Mouse (Mus musculus) embryonic facial prominence, embryonic 15.5 days (tissue): Measurements from ENCODE around the gene Dapk2. TPM values are rescaled to one million over a fixed set of nuclear protein-coding genes. Genes with fewer than 3 reads are reported as not detected.

Experiments
- polyA plus RNA-seq: library from polyadenylated mRNA; unstranded; fragments of >200 nt; fragmentation: Nextera tagmentation; extraction: Ambion mirVana; gene quantifications from 2 replicates; pipeline ENCODE4 v1.2.1, GENCODE M21; 2015

Gene Dapk2
- polyA plus RNA-seq, 1 experiment from 2014 or later = 18.0 TPM

Other genes starting within 250 kb of the Dapk2 start
- gene Trip4, start 249.4 kb upstream of the Dapk2 start, polyA plus RNA-seq = 31.8 and 38.1 TPM in 2 replicates
- 15.7 and 18.0 TPM in 2 replicates for gene Csnk1g1, start 249.3 kb upstream of the Dapk2 start, polyA plus RNA-seq
- 668 and 701 TPM in 2 replicates for gene Ppib, start 98.0 kb upstream of the Dapk2 start, polyA plus RNA-seq
- 5.3 and 6.0 TPM in 2 replicates for gene Snx22, start 88.5 kb upstream of the Dapk2 start, polyA plus RNA-seq
- gene Snx1, start 31.6 kb upstream of the Dapk2 start, polyA plus RNA-seq = 127 and 130 TPM in 2 replicates
- gene Ciao2a, start 31.6 kb upstream of the Dapk2 start, polyA plus RNA-seq = 128 and 129 TPM in 2 replicates
- gene Herc1, start 192.2 kb downstream of the Dapk2 start, polyA plus RNA-seq = 19.9 TPM in 2 replicates